Mouse (Mus musculus) liver, embryonic 11.5 days (tissue): ENCODE results near the gene Dtx2. TPM values are rescaled to one million over a fixed set of nuclear protein-coding genes. Genes with fewer than 3 reads are reported as not detected.

ENCODE experiments used
- ATAC-seq: fragments of 200-750 bp; cut with Nextera tagmentation; replicated peaks from 2 replicates; pipeline ENCODE4 v1.8.0; 2017; ENCODE audit warnings: moderate number of reproducible peaks, mild to moderate bottlenecking, moderate TSS enrichment, moderate library complexity; ENCODE audit not compliant: low FRiP score
- DNase-seq: peaks from one replicate; pipeline ENCODE4 v3.0.0-alpha.2; 2017; ENCODE audit warnings: low spot score
- H3K27ac ChIP-seq: fragments of 300-500 bp; sonication (generic); 2 replicates; pipeline ENCODE4 v1.5.1; 2014; ENCODE audit warnings: mild to moderate bottlenecking, low read depth, low read length, control low read depth
- H3K27me3 ChIP-seq: fragments of 300-500 bp; sonication (generic); replicated peaks from 2 replicates; pipeline ENCODE4 v1.6.1; 2014; ENCODE audit warnings: low read length, mixed read lengths; ENCODE audit not compliant: control insufficient read depth, insufficient read depth
- H3K36me3 ChIP-seq: fragments of 300-500 bp; sonication (generic); 2 replicates; pipeline ENCODE4 v1.6.1; 2014; ENCODE audit warnings: mild to moderate bottlenecking, low read length, moderate library complexity, mixed read lengths; ENCODE audit not compliant: control insufficient read depth, insufficient read depth
- H3K4me1 ChIP-seq: fragments of 300-500 bp; sonication (generic); replicated peaks from 2 replicates; pipeline ENCODE4 v1.6.1; 2014; ENCODE audit warnings: low read length, mixed read lengths; ENCODE audit not compliant: control insufficient read depth, insufficient read depth
- H3K4me2 ChIP-seq: fragments of 300-500 bp; sonication (generic); 2 replicates; pipeline ENCODE4 v1.6.1; 2014; ENCODE audit warnings: mild to moderate bottlenecking, control low read depth, moderate library complexity
- H3K4me3 ChIP-seq: fragments of 300-500 bp; sonication (generic); 2 replicates; pipeline ENCODE4 v1.5.1; 2014; ENCODE audit warnings: low read depth, low read length, control low read depth
- H3K9ac ChIP-seq: fragments of 300-500 bp; sonication (generic); 2 replicates; pipeline ENCODE4 v1.6.1; 2014; ENCODE audit warnings: low read depth, low read length, control low read depth
- H3K9me3 ChIP-seq: fragments of 300-500 bp; sonication (generic); 2 replicates; pipeline ENCODE4 v1.6.1; 2016; ENCODE audit warnings: low read length, inconsistent platforms, mixed read lengths; ENCODE audit not compliant: control insufficient read depth
- WGBS: fragments of 180-500 bp; shearing (Covaris S2); extraction: QIAGEN DNeasy Blood & Tissue Kit; methylation state at CpG from one replicate; pipeline ENCODE4 v1.1.7; 2014; 5-methylcytosine and 5-hydroxymethylcytosine counted together
- polyA plus RNA-seq: library from polyadenylated mRNA; unstranded; fragments of >200 nt; fragmentation: Nextera tagmentation; extraction: Ambion mirVana; gene quantifications from 2 replicates; pipeline ENCODE4 v1.2.1, GENCODE M21; 2014

Gene Dtx2
- polyA plus RNA-seq, 1 experiment from 2014 or later, result 20.3 TPM

DNA sequence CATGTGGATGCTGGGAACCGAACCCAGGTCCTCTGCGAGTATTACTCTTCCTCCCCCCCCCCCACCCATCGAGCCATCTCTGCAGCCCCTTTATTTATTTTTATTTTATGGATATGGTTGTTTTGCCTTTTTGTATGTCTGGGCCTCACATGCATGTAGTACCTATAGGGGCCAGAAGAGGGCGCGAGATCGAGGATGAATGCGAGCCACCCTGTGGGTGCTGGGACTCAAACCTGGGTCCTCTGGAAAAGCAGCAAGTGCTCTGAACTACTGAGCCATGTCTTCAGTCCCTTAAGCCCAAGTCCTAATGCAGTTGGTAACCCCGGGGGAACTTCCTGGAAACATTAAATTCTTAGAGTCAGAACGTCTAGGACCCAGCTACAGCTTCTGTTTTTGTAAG, 27.7 kb upstream of the Dtx2 start:
- ATAC-seq, result no peak
- Histone ChIP-seq H3K27me3 (0 out of 2 replicates have a peak, but pooled peaks cover 4% of the 10 kb centered on the region), H3K27ac (no peak overlapping the region), H3K4me3 (no peak overlapping the region), H3K9me3 (no peaks in the 10 kb centered on the region), H3K4me1 (peaks cover 8% of the 10 kb centered on the region), H3K9ac (no peak overlapping the region), H3K36me3 (no peaks in the 10 kb centered on the region), H3K4me2 (no peak overlapping the region)
- 59% methylated on average over 9 of the region's 9 CpGs for WGBS
- DNase-seq, result no peak

DNA sequence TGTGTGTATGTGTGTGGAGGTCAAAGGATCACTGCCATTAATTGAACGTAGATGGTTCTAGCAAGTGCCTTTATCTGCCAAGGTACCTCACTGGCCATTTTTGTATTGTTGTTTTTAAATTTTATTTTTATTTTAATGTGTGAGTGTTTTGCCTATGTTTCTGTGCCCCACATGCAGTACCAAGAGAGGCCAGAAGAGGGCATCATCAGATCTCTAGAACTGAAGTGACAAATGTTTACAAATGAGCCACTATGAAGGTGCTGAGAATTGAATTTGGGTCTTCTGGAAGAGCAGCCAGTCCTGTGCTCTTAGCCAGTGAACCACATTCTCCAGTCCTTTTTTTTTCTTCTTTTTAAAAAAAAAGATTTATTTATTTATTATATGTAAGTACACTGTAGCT, 25.8 kb upstream of the Dtx2 start:
- DNase-seq, result no peak
- ATAC-seq, result no peak
- Histone ChIP-seq H3K4me2 (no peak overlapping the region), H3K27ac (no peak overlapping the region), H3K9me3 (no peaks in the 10 kb centered on the region), H3K4me3 (no peak overlapping the region), H3K4me1 (peaks cover 4% of the 10 kb centered on the region; the same call in 1 of the 2 replicates), H3K9ac (no peak overlapping the region), H3K36me3 (no peaks in the 10 kb centered on the region), H3K27me3 (0 out of 2 replicates have a peak, but pooled peaks cover 4% of the 10 kb centered on the region)
- WGBS, result 39% methylated on average over 1 of the region's 1 CpGs

DNA sequence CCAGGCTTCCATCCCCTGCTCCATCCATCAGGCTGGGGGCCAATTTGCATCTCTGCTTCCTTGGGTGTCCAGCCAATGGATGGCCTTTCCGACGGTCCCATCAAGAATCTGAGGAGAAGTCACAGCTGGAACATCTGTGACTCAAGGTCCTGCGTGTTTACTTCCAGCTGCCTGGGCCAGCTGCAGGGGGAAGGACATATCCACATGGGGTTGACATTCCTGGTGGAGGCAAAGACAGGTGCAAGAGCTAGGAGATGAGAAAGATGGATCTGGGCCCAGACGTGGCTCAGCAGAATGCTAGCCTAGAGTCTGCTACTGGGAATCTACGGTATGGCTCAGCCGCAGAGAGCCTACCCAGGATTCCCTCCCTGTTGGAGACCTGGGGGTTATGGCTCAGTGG, 24.4 kb upstream of the Dtx2 start:
- WGBS, result 76% methylated on average over 6 of the region's 6 CpGs

DNA sequence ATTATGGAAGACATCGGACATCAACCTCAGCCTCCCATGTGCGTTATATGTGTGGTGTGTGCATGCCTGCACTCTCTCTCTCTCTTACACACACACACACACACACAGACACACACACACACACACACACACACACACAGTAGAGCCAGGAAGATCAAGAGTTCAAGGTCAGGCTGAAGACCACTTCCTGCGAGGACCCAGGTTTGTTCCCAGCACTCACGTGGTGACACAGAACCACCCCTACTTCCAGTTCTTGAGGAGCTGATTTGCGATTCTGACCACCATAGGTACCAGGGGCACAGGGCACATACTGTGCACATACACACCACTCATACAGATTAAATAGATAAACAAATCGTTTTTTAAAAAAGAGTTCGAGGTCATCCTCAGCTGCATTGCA, 22.7 kb upstream of the Dtx2 start:
- no peak for ATAC-seq
- DNase-seq, result no peak
- Histone ChIP-seq H3K9me3 (no peaks in the 10 kb centered on the region), H3K4me3 (no peak overlapping the region), H3K4me2 (no peak overlapping the region), H3K27ac (no peak overlapping the region), H3K36me3 (no peaks in the 10 kb centered on the region), H3K27me3 (no peaks in the 10 kb centered on the region), H3K4me1 (no peaks in the 10 kb centered on the region), H3K9ac (no peak overlapping the region)
- WGBS, result 82% methylated on average over 7 of the region's 7 CpGs

More for the DNA sequence above, 24.4 kb upstream of the Dtx2 start:
- DNase-seq, result no peak
- Histone ChIP-seq H3K4me1 (peaks cover 4% of the 10 kb centered on the region; the same call in 1 of the 2 replicates), H3K36me3 (no peaks in the 10 kb centered on the region), H3K27ac (no peak overlapping the region), H3K9me3 (no peaks in the 10 kb centered on the region), H3K4me2 (no peak overlapping the region), H3K4me3 (no peak overlapping the region), H3K9ac (no peak overlapping the region), H3K27me3 (0 out of 2 replicates have a peak, but pooled peaks cover 4% of the 10 kb centered on the region)
- ATAC-seq, result no peak

DNA sequence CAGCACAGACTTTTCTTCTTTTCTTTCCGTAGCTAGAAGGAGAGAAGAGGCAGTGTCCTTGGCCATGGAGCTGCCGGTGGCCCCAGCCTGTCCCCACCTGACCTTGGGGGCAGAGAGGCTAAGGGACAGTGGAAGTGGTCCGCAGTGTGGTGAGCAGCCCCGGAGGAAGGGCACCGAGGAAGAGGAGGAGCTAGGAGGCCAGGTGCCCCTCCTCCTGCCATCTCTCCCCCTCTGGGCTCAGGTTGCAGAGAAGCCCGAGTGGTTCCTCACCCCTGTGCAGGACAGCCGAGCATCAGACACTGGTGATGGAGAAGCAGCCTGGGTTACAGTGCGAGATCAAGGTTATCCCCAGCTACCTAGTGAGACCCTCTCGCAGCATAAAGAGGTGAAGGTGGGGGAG, 20.2 kb upstream of the Dtx2 start, which contains the start of gene Ssc4d:
TSS of gene Ssc4d (minus strand) at position 167 of the 400 bp plus-strand sequence.
- Histone ChIP-seq H3K4me2 (no peak within 1 kb of the TSS), H3K4me3 (no peak within 1 kb of the TSS), H3K27me3 (no peaks in the 10 kb centered on the region), H3K36me3 (no peaks in the 10 kb centered on the region), H3K27ac (no peak within 1 kb of the TSS), H3K9ac (no peak within 1 kb of the TSS), H3K9me3 (no peaks in the 10 kb centered on the region), H3K4me1 (no peaks in the 10 kb centered on the region)
- ATAC-seq, result 0 out of 2 replicates have a peak, but pooled peaks have one; percentile 18
- no peak for DNase-seq
- WGBS, result 17% methylated on average over 9 of the region's 9 CpGs

DNA sequence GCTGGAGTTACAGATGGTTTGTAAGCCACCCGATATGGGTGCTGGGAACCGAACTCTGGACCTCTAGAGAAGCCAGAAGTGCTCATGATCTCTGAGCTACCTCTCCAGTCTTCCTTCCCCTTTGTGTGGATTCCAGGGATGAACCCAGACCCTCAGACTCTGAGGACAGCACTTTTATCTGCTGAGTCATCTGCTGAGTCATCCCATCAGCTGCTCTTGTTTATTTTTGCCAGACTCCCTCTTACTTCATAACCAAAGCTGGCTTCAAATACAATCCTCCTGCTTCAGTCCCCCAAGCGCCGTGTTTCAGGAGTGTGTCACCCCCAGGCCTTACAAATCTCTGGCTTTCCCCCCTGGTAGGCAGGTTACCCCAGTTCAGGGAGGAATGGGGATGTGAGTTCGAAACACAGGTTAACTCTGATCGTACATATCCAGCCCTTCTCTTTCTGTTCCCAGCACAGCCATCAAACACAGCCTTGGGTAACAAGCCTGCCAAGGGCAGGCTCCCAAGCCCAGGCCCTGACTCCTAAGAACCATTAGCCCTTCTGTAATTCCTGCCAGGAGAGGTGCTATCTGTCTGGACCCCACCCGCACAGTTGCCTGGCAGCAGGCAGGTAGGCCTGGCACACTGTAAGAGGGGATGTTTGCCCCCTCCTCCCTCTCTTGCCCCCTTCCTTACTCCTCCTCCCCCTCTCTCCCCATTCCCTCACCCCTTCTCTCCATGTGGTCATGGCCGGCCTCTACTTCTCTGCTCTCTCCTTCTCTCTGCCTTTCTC, 18.5 kb upstream of the Dtx2 start:
- no peaks in the 10 kb centered on the region for H3K4me1 ChIP-seq
- H3K27ac ChIP-seq, result no peak overlapping the region
- H3K4me3 ChIP-seq, result no peak overlapping the region
- WGBS, result 87% methylated on average over 8 of the region's 8 CpGs
- H3K9ac ChIP-seq, result no peak overlapping the region
- H3K36me3 ChIP-seq, result no peaks in the 10 kb centered on the region
- H3K27me3 ChIP-seq, result no peaks in the 10 kb centered on the region
- no peak for DNase-seq
- no peak for ATAC-seq
- no peaks in the 10 kb centered on the region for H3K9me3 ChIP-seq
- H3K4me2 ChIP-seq, result no peak overlapping the region

DNA sequence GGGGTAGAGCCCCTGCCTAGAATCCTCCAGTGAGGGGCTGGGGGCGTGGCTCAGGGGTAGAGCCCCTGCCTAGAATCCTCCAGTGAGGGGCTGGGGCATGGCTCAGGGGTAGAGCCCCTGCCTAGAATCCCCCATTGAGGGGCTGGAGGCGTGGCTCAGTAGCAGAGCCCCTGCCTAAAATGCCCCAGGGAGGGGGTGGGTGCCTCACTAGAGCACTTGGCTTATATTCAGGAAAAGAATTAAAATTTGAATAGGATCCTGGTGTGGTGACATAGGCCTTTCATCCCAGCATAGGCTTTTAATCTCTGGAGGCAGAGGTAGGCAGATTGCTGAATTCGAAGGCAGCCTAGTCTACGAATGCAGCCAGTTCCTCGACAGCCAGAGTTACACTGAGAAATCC, 15.2 kb upstream of the Dtx2 start:
- Histone ChIP-seq H3K9me3 (no peaks in the 10 kb centered on the region), H3K4me2 (no peak overlapping the region), H3K27me3 (no peaks in the 10 kb centered on the region), H3K9ac (no peak overlapping the region), H3K4me3 (no peak overlapping the region), H3K36me3 (no peaks in the 10 kb centered on the region), H3K27ac (no peak overlapping the region), H3K4me1 (no peaks in the 10 kb centered on the region)
- WGBS, result 87% methylated on average over 5 of the region's 5 CpGs
- no peak for ATAC-seq
- no peak for DNase-seq

DNA sequence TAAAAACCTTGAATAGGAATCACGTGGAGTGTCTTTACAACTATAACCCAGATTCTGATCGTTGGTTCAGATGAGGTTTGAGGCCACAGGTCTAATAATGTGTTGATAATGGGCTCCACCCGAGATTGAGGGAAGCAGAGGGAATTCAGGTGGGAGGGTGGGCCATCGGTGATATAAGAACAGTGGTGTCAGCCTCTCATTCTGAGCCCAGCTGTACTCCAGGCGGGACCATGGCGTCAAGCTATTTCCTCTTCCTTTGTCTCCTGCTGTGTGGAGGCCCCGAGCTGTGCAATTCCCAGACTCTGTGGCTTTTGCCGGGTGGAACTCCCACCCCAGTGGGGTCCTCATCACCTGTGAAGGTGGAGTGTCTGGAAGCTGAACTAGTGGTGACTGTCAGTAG, 14.7 kb upstream of the Dtx2 start, which contains the start of gene Zp3:
TSS of gene Zp3 (plus strand) at position 196 of the 400 bp plus-strand sequence.
- Histone ChIP-seq H3K36me3 (no peaks in the 10 kb centered on the region), H3K9me3 (no peaks in the 10 kb centered on the region), H3K4me1 (no peaks in the 10 kb centered on the region), H3K4me2 (no peak within 1 kb of the TSS), H3K27me3 (no peaks in the 10 kb centered on the region), H3K4me3 (no peak within 1 kb of the TSS), H3K27ac (no peak within 1 kb of the TSS), H3K9ac (no peak within 1 kb of the TSS)
- DNase-seq (no peak), ATAC-seq (no peak)
- 62% methylated on average over 8 of the region's 8 CpGs for WGBS

DNA sequence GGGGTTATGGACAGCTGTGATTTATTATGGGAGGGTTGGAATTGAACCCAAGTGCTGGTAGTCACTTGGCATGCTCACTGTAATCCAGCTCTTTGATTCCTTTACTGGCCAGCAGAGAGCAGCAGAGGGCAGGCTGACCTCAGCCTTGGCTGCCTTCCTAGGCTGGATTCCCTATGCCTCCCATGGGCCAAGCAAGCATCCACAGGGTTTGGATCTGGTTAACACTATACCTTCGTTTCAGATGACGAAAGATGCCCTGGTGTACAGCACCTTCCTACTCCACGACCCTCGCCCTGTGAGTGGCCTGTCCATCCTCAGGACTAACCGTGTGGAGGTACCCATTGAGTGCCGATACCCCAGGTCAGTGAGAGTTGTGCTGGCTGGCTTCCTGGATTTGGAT, 12.2 kb upstream of the Dtx2 start:
- no peak overlapping the region for H3K9ac ChIP-seq
- H3K9me3 ChIP-seq, result no peaks in the 10 kb centered on the region
- H3K4me3 ChIP-seq, result no peak overlapping the region
- H3K27ac ChIP-seq, result no peak overlapping the region
- 38% methylated on average over 6 of the region's 6 CpGs for WGBS
- no peaks in the 10 kb centered on the region for H3K27me3 ChIP-seq
- no peak overlapping the region for H3K4me2 ChIP-seq
- ATAC-seq (no peak), DNase-seq (no peak)
- H3K36me3 ChIP-seq, result no peaks in the 10 kb centered on the region
- no peaks in the 10 kb centered on the region for H3K4me1 ChIP-seq
